Mouse (Mus musculus) right cerebral cortex, postnatal 10 days (tissue): ENCODE measurements around the gene Syt8.

ENCODE experiments used
- DNase-seq, 2 experiments: peaks; one replicate each; pipeline ENCODE4 v3.0.0; 2021; ENCODE audit warnings: low spot score in 2 of 2

Syt8 gene

GRCm38 (mm10) chr7:142476271-142476670 lies 41.6 kb downstream of the Syt8 start:
- DNase-seq = no peak

- peak; percentile 63 to 66 for DNase-seq
These were observed 42.3 kb downstream of the Syt8 start for GRCm38 (mm10) chr7:142476795-142477452.

GRCm38 (mm10) chr7:142478001-142478400 lies 43.4 kb downstream of the Syt8 start:
- no peak for DNase-seq

- no peak for DNase-seq
These were observed 43.9 kb downstream of the Syt8 start for GRCm38 (mm10) chr7:142478574-142478973.

- no peak for DNase-seq
These were observed 44.7 kb downstream of the Syt8 start for GRCm38 (mm10) chr7:142479307-142479706.

GRCm38 (mm10) chr7:142479886-142480285 lies 45.2 kb downstream of the Syt8 start:
- no peak for DNase-seq

GRCm38 (mm10) chr7:142480661-142481060 lies 46.0 kb downstream of the Syt8 start:
- DNase-seq = no peak

GRCm38 (mm10) chr7:142481186-142481567 lies 46.5 kb downstream of the Syt8 start:
- DNase-seq = no peak

- DNase-seq = no peak
These were observed 47.1 kb downstream of the Syt8 start for GRCm38 (mm10) chr7:142481568-142482255.

- DNase-seq = no peak
These were observed 47.6 kb downstream of the Syt8 start for GRCm38 (mm10) chr7:142482256-142482609.

- no peak for DNase-seq
These were observed 48.5 kb downstream of the Syt8 start for GRCm38 (mm10) chr7:142483136-142483535.

GRCm38 (mm10) chr7:142484780-142485179 lies 50.1 kb downstream of the Syt8 start:
- no peak for DNase-seq

- no peak for DNase-seq
These were observed 52.1 kb downstream of the Syt8 start for GRCm38 (mm10) chr7:142486751-142487162.

- peak; percentile 65 to 71 for DNase-seq
These were observed 52.8 kb downstream of the Syt8 start for GRCm38 (mm10) chr7:142487341-142487859.

GRCm38 (mm10) chr7:142488053-142488452 lies 53.4 kb downstream of the Syt8 start:
- DNase-seq = no peak
